Mouse (Mus musculus): ENCODE measurements at regions not wholly inside any gene's neighbourhood (a gene's known extent, or its start where the extent isn't known, plus 50 kb on each side); places are given as distances from the start of the nearest gene placed in this dataset.

GRCm38 (mm10) chr12:9199321-9199720 lies 169.5 kb downstream of the Ttc32 start:
- TF ChIP-seq POLR2A (IDR thresholded peaks at IDR 0.05; ENCODE audit: control insufficient read depth, low read depth, low read length) (no peak), CTCF (IDR thresholded peaks at IDR 0.05; ENCODE audit: control insufficient read depth, insufficient read depth, insufficient replicate concordance, low read depth, low read length) (no peak)
